Mouse (Mus musculus) midbrain, embryonic 13.5 days (tissue): ENCODE results near the gene Rtl10. TPM values are rescaled to one million over a fixed set of nuclear protein-coding genes. Genes with fewer than 3 reads are reported as not detected.
A peak's percentile ranks its signal among the peaks of the same experiment; 100 is the strongest.

ENCODE experiments used
- ATAC-seq: fragments of 200-750 bp; cut with Nextera tagmentation; 2 replicates; pipeline ENCODE4 v1.8.0; 2017; ENCODE audit warnings: mild to moderate bottlenecking, moderate TSS enrichment, moderate library complexity
- H3K27ac ChIP-seq: fragments of 300-500 bp; sonication (generic); 2 replicates; pipeline ENCODE4 v1.5.1; 2015; ENCODE audit warnings: inconsistent platforms, mild to moderate bottlenecking, moderate library complexity
- H3K27me3 ChIP-seq: fragments of 300-500 bp; sonication (generic); 2 replicates; pipeline ENCODE4 v1.6.1; 2015; ENCODE audit warnings: mild to moderate bottlenecking, inconsistent platforms
- H3K36me3 ChIP-seq: fragments of 300-500 bp; sonication (generic); 2 replicates; pipeline ENCODE4 v1.6.1; 2015; ENCODE audit warnings: mild to moderate bottlenecking, inconsistent platforms
- H3K4me1 ChIP-seq: fragments of 300-500 bp; sonication (generic); replicated peaks from 2 replicates; pipeline ENCODE4 v1.6.1; 2015; ENCODE audit warnings: inconsistent platforms
- H3K4me2 ChIP-seq: fragments of 300-500 bp; sonication (generic); replicated peaks from 2 replicates; pipeline ENCODE4 v1.6.1; 2015; ENCODE audit warnings: moderate library complexity, mild to moderate bottlenecking, inconsistent platforms
- H3K4me3 ChIP-seq: fragments of 300-500 bp; sonication (generic); replicated peaks from 2 replicates; pipeline ENCODE4 v1.5.1; 2015; ENCODE audit warnings: mild to moderate bottlenecking, inconsistent platforms
- H3K9ac ChIP-seq: fragments of 300-500 bp; sonication (generic); replicated peaks from 2 replicates; pipeline ENCODE4 v1.6.1; 2015; ENCODE audit warnings: mild to moderate bottlenecking, inconsistent platforms
- H3K9me3 ChIP-seq: fragments of 300-500 bp; sonication (generic); 2 replicates; pipeline ENCODE4 v1.6.1; 2016; ENCODE audit warnings: mild to moderate bottlenecking, inconsistent platforms
- WGBS: fragments of 180-500 bp; shearing (Covaris S2); methylation state at CpG from one replicate; pipeline ENCODE4 v1.1.7; 2015; 5-methylcytosine and 5-hydroxymethylcytosine counted together
- polyA plus RNA-seq: library from polyadenylated mRNA; unstranded; fragments of >200 nt; fragmentation: Nextera tagmentation; extraction: Ambion mirVana; gene quantifications from 2 replicates; pipeline ENCODE4 v1.2.1, GENCODE M21; 2015

Gene Rtl10
- polyA plus RNA-seq, 1 experiment from 2014 or later, result 4.5 TPM

- H3K27ac ChIP-seq, result peak overlapping the region; percentile 7; the same call in 1 of the 2 replicates
- peak; percentile 63; the same call in 1 of the 2 replicates for ATAC-seq
- H3K4me3 ChIP-seq, result no peak overlapping the region
- H3K36me3 ChIP-seq, result no peaks in the 10 kb centered on the region
- no peak overlapping the region for H3K4me2 ChIP-seq
- H3K27me3 ChIP-seq, result no peaks in the 10 kb centered on the region
- peaks cover 17% of the 10 kb centered on the region for H3K4me1 ChIP-seq
- no peaks in the 10 kb centered on the region for H3K9me3 ChIP-seq
- H3K9ac ChIP-seq, result no peak overlapping the region
- WGBS, result 18% methylated on average over 5 of the region's 5 CpGs
These were observed 13.8 kb upstream of the Rtl10 start for GRCm38 (mm10) chr16:18484794-18485435.

- H3K27ac ChIP-seq, result no peak overlapping the region
- no peak overlapping the region for H3K4me3 ChIP-seq
- H3K4me1 ChIP-seq, result peaks cover 17% of the 10 kb centered on the region
- WGBS, result 85% methylated on average over 2 of the region's 2 CpGs
- H3K36me3 ChIP-seq, result no peaks in the 10 kb centered on the region
- H3K4me2 ChIP-seq, result no peak overlapping the region
- no peak for ATAC-seq
- H3K9ac ChIP-seq, result no peak overlapping the region
- H3K9me3 ChIP-seq, result no peaks in the 10 kb centered on the region
- no peaks in the 10 kb centered on the region for H3K27me3 ChIP-seq
These were observed 12.6 kb upstream of the Rtl10 start for GRCm38 (mm10) chr16:18486126-18486525.

DNA sequence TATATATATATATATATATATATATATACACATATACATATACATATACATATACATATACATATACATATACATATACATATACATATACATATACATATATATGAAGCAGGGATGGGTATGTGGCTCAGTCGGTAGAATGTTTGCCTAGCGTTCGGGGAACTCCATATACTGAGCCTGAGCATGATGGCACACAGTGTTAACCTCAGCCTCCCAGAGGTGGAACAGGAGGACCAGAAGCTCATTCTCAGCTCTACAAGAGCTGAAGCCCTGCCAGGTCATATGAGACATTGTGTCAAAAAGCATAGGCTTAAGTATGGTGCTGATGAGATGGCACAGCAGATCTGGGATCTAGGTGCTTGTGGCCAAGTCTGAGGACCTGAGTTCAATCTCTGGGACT is 8.4 kb upstream of the Rtl10 start:
- H3K9me3 ChIP-seq, result no peaks in the 10 kb centered on the region
- H3K27me3 ChIP-seq, result no peaks in the 10 kb centered on the region
- H3K4me2 ChIP-seq, result no peak overlapping the region
- no peak overlapping the region for H3K4me3 ChIP-seq
- H3K9ac ChIP-seq, result no peak overlapping the region
- H3K4me1 ChIP-seq, result no peaks in the 10 kb centered on the region
- ATAC-seq, result no peak
- 97% methylated on average over 3 of the region's 3 CpGs for WGBS
- H3K27ac ChIP-seq, result no peak overlapping the region
- no peaks in the 10 kb centered on the region for H3K36me3 ChIP-seq

DNA sequence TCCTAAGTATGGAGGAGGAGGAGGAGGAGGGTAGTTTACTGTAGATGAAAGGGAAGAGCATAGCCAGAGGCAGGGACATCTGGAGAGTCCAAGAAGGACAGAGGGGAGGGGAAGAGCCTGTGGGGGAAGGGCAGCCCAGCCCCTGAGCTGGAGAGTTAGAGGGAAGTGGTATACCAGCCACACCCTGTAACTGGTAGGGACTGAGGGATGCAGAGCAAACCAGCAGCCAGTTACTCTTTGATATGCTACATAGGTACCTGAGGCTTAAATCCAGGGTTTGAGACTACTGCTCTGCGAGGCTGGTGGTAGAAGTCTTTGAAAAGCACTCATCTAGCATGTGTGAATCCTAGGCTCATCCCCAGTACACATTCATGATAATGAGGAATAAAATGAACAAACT is 7.8 kb upstream of the Rtl10 start:
- H3K4me2 ChIP-seq, result no peak overlapping the region
- H3K36me3 ChIP-seq, result no peaks in the 10 kb centered on the region
- 50% methylated on average over 1 of the region's 1 CpGs for WGBS
- no peaks in the 10 kb centered on the region for H3K9me3 ChIP-seq
- ATAC-seq, result no peak
- H3K27ac ChIP-seq, result no peak overlapping the region
- no peak overlapping the region for H3K4me3 ChIP-seq
- no peak overlapping the region for H3K9ac ChIP-seq
- H3K4me1 ChIP-seq, result no peaks in the 10 kb centered on the region
- H3K27me3 ChIP-seq, result no peaks in the 10 kb centered on the region

DNA sequence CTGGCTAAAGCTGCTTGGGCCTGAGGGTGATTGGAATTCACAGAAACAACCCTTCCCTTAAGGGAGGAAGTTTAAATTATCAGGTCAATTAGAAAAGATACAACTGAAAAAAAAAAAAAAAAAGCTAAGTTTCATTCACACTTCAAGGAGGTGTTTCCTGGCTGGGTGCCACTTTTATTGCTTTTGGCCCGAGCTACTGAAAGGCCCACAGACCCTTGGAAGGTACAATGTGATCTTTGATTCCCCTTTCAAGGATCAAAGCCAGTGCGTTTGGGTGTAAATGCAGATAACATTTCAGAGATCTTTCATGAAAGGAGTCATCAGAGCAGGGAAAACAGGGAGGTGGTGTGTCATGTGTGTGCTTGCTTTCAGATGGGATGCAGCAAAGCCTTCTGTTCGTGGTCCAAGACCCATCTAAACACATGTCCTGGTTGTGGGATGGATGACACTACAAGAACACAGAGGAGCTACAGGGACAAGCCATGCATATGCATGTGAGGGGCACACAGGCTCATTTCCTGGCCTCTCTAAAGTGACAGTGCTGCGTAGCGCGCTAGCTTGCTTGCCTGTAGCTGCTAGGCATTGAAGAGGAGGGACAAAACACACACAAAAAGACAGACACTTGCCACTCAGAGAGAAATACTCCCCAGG is 711 bp upstream of the Rtl10 start:
- Histone ChIP-seq H3K27me3 (no peaks in the 10 kb centered on the region), H3K36me3 (peaks cover 18% of the 10 kb centered on the region), H3K4me3 (peak overlapping the region; percentile 66), H3K4me1 (peaks cover 21% of the 10 kb centered on the region), H3K9ac (peak overlapping the region; percentile 81), H3K4me2 (peak overlapping the region; percentile 86), H3K9me3 (no peaks in the 10 kb centered on the region), H3K27ac (peak overlapping the region; percentile 93)
- WGBS, result 7% methylated on average over 6 of the region's 6 CpGs
- ATAC-seq, result peak; percentile 74

- ATAC-seq, result no peak
- WGBS, result under 1% methylated on average over 24 of the region's 24 CpGs
These were observed 295 bp downstream of the Rtl10 start for GRCm38 (mm10) chr16:18498996-18499395.

DNA sequence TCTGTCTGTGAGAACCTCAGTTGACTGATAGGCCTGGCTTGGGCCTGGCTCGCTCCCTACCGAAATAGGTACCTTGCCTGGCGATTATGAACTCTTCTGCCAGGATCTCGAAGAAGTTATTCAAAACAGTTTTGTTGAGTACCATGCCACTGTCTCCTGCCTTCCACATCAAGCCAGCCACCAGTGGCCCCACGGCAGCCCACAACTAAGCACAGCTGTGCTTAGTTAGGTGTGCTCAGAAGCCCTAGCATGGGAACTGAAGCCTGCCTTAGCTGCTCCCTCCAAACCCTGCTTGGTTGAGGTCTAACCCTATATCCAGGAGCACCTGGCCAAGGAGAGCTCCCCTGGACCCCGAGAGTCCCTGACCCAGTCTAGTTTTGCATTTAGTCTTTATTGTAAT is 2.8 kb downstream of the Rtl10 start:
- Histone ChIP-seq H3K4me1 (peaks cover 21% of the 10 kb centered on the region), H3K4me2 (no peak overlapping the region)
- 94% methylated on average over 6 of the region's 6 CpGs for WGBS

More at GRCm38 (mm10) chr16:18498996-18499395, 295 bp downstream of the Rtl10 start:
- Histone ChIP-seq H3K36me3 (peaks cover 25% of the 10 kb centered on the region), H3K27me3 (no peaks in the 10 kb centered on the region), H3K9ac (peak overlapping the region; percentile 81), H3K9me3 (no peaks in the 10 kb centered on the region), H3K4me2 (peak overlapping the region; percentile 86), H3K4me3 (peak overlapping the region; percentile 66), H3K27ac (peak overlapping the region; percentile 93; the same call in 1 of the 2 replicates), H3K4me1 (peaks cover 21% of the 10 kb centered on the region)

DNA sequence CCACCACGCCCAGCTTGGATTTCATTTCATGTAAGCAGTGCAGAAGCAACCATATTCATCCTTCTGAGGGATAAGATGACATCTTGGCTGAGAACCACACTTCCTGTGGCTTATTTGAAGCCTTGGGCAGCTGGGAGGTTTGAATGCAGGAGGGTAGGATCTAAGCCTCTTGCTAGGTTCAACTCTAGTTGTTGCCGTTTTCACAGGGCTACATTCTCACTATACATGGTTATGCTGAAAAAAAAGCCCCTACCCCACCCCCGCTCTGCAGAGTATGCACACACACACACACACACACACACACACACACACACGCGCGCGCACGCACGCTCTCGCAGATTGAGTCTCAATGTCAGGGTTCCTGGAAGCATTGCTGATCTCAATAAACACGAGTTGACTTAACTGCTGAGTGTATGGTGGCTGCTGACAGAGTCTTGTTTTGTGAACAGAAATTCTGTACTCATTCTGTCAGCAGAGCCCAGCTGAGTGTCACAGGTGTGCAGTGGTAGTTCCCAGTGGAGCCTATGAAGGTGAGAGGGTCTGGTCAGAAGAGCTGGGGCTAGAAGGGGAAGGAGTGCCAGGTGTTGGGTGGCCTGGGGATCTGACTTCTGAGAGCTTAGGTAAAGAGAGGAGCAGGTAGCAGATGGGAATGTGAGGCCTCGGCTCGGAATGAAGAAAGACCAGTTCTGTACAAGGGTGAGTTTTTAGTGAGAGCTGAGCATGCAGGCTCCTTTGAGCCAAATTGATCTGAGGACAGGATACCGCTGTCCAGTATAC is 5.1 kb downstream of the Rtl10 start:
- no peak overlapping the region for H3K9ac ChIP-seq
- WGBS, result 93% methylated on average over 14 of the region's 14 CpGs
- H3K27ac ChIP-seq, result no peak overlapping the region
- no peaks in the 10 kb centered on the region for H3K27me3 ChIP-seq
- no peak overlapping the region for H3K4me2 ChIP-seq
- no peaks in the 10 kb centered on the region for H3K9me3 ChIP-seq
- peaks cover 30% of the 10 kb centered on the region for H3K36me3 ChIP-seq
- no peak for ATAC-seq
- peaks cover 13% of the 10 kb centered on the region for H3K4me1 ChIP-seq
- H3K4me3 ChIP-seq, result no peak overlapping the region

More for the DNA sequence above, 2.8 kb downstream of the Rtl10 start:
- no peak for ATAC-seq
- Histone ChIP-seq H3K36me3 (peaks cover 30% of the 10 kb centered on the region), H3K27ac (no peak overlapping the region), H3K9ac (no peak overlapping the region), H3K9me3 (no peaks in the 10 kb centered on the region), H3K27me3 (no peaks in the 10 kb centered on the region), H3K4me3 (no peak overlapping the region)

- Histone ChIP-seq H3K9me3 (no peaks in the 10 kb centered on the region), H3K4me2 (no peak overlapping the region), H3K4me3 (no peak overlapping the region), H3K36me3 (peaks cover 19% of the 10 kb centered on the region), H3K9ac (no peak overlapping the region), H3K4me1 (no peaks in the 10 kb centered on the region), H3K27me3 (no peaks in the 10 kb centered on the region), H3K27ac (no peak overlapping the region)
- no peak for ATAC-seq
- 98% methylated on average over 3 of the region's 3 CpGs for WGBS
These were observed 8.0 kb downstream of the Rtl10 start for GRCm38 (mm10) chr16:18506524-18507199.

DNA sequence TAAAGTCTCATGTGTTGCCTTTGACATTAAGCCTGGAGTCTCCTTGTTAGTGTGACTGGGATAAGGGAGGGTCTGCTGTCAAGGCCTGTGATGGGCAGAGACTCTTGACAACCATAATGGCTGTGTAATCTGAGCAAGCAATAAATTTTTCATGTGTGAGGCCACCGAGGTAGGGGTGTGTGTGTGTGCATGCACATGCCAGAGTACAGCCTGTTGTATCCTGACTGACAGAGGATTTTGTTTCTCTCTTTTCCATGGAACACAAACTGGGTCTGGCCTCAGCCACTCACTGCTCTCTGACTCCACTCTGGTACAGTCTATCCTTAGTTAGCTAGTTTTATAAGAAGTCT is 8.5 kb downstream of the Rtl10 start:
- Histone ChIP-seq H3K4me1 (no peaks in the 10 kb centered on the region), H3K27ac (no peak overlapping the region), H3K9ac (no peak overlapping the region), H3K4me2 (no peak overlapping the region), H3K9me3 (no peaks in the 10 kb centered on the region), H3K4me3 (no peak overlapping the region), H3K27me3 (no peaks in the 10 kb centered on the region), H3K36me3 (peaks cover 14% of the 10 kb centered on the region)
- no peak for ATAC-seq
- WGBS, result 65% methylated on average over 1 of the region's 1 CpGs

- WGBS, result 85% methylated on average over 5 of the region's 5 CpGs
- Histone ChIP-seq H3K27me3 (no peaks in the 10 kb centered on the region), H3K9ac (no peak overlapping the region), H3K4me2 (no peak overlapping the region), H3K36me3 (no peaks in the 10 kb centered on the region), H3K9me3 (no peaks in the 10 kb centered on the region), H3K4me1 (no peaks in the 10 kb centered on the region), H3K27ac (no peak overlapping the region), H3K4me3 (no peak overlapping the region)
- ATAC-seq, result no peak
These were observed 13.0 kb downstream of the Rtl10 start for GRCm38 (mm10) chr16:18511741-18512140.

- H3K9me3 ChIP-seq, result no peaks in the 10 kb centered on the region
- no peak overlapping the region for H3K4me2 ChIP-seq
- no peak overlapping the region for H3K9ac ChIP-seq
- H3K4me1 ChIP-seq, result no peaks in the 10 kb centered on the region
- H3K27ac ChIP-seq, result no peak overlapping the region
- no peak for ATAC-seq
- WGBS, result 87% methylated on average over 6 of the region's 6 CpGs
- H3K4me3 ChIP-seq, result no peak overlapping the region
- no peaks in the 10 kb centered on the region for H3K36me3 ChIP-seq
- H3K27me3 ChIP-seq, result no peaks in the 10 kb centered on the region
These were observed 14.8 kb downstream of the Rtl10 start for GRCm38 (mm10) chr16:18513508-18513907.
